Mouse (Mus musculus) splenic B cell, adult 2 months (primary cell): ENCODE measurements around the gene Mrps12.

ENCODE experiments used
- DNase-seq: peaks from one replicate; pipeline ENCODE4 v3.0.0-alpha.2; 2011; ENCODE audit warnings: low read depth, low spot score
- H3K27me3 ChIP-seq: 2 replicates; pipeline ENCODE4 v1.6.1; 2012; ENCODE audit warnings: mild to moderate bottlenecking, low read length, moderate library complexity, mixed read lengths; ENCODE audit not compliant: control insufficient read depth, poor library complexity, insufficient read depth, severe bottlenecking
- H3K36me3 ChIP-seq: 2 replicates; pipeline ENCODE4 v1.6.1; 2012; ENCODE audit warnings: mild to moderate bottlenecking, low read length, moderate library complexity, mixed read lengths; ENCODE audit not compliant: control insufficient read depth, poor library complexity, insufficient read depth, severe bottlenecking

Mrps12 gene

GRCm38 (mm10) chr7:28732341-28733142 is 9.1 kb downstream of the Mrps12 start:
- DNase-seq: peak; percentile 78
- no peaks in the 10 kb centered on the region for H3K27me3 ChIP-seq
- H3K36me3 ChIP-seq: no peaks in the 10 kb centered on the region; the same call in 1 of the 2 replicates

GRCm38 (mm10) chr7:28727649-28728340 is 13.8 kb downstream of the Mrps12 start:
- Histone ChIP-seq H3K27me3 (no peaks in the 10 kb centered on the region), H3K36me3 (no peaks in the 10 kb centered on the region)
- no peak for DNase-seq

GRCm38 (mm10) chr7:28726600-28726999 is 15.0 kb downstream of the Mrps12 start:
- Histone ChIP-seq H3K27me3 (no peaks in the 10 kb centered on the region), H3K36me3 (no peaks in the 10 kb centered on the region)
- peak; percentile 70 for DNase-seq

- Histone ChIP-seq H3K36me3 (no peaks in the 10 kb centered on the region), H3K27me3 (no peaks in the 10 kb centered on the region)
- no peak for DNase-seq
These were observed 17.0 kb downstream of the Mrps12 start for GRCm38 (mm10) chr7:28724613-28725012.

GRCm38 (mm10) chr7:28722079-28722478 is 19.5 kb downstream of the Mrps12 start:
- Histone ChIP-seq H3K36me3 (no peaks in the 10 kb centered on the region), H3K27me3 (no peaks in the 10 kb centered on the region)
- peak; percentile 38 for DNase-seq

GRCm38 (mm10) chr7:28720753-28721537 is 20.7 kb downstream of the Mrps12 start:
- Histone ChIP-seq H3K36me3 (no peaks in the 10 kb centered on the region), H3K27me3 (no peaks in the 10 kb centered on the region)
- no peak for DNase-seq

- no peaks in the 10 kb centered on the region for H3K36me3 ChIP-seq
- DNase-seq: no peak
- no peaks in the 10 kb centered on the region for H3K27me3 ChIP-seq
These were observed 22.0 kb downstream of the Mrps12 start for GRCm38 (mm10) chr7:28719650-28720049.

GRCm38 (mm10) chr7:28719159-28719558 is 22.5 kb downstream of the Mrps12 start:
- DNase-seq: no peak
- Histone ChIP-seq H3K27me3 (no peaks in the 10 kb centered on the region), H3K36me3 (no peaks in the 10 kb centered on the region)

- no peaks in the 10 kb centered on the region for H3K27me3 ChIP-seq
- H3K36me3 ChIP-seq: no peaks in the 10 kb centered on the region
- no peak for DNase-seq
These were observed 23.9 kb downstream of the Mrps12 start for GRCm38 (mm10) chr7:28717726-28718125.

- peak; percentile 35 for DNase-seq
- H3K27me3 ChIP-seq: no peaks in the 10 kb centered on the region
- H3K36me3 ChIP-seq: no peaks in the 10 kb centered on the region
These were observed 24.9 kb downstream of the Mrps12 start, which contains the start of gene Fbxo17 for GRCm38 (mm10) chr7:28716590-28717281. Gene Fbxo17 (plus strand): TSS chr7:28716804.

GRCm38 (mm10) chr7:28715598-28715997 is 26.0 kb downstream of the Mrps12 start:
- DNase-seq: no peak
- Histone ChIP-seq H3K36me3 (no peaks in the 10 kb centered on the region), H3K27me3 (no peaks in the 10 kb centered on the region)

- H3K36me3 ChIP-seq: no peaks in the 10 kb centered on the region
- no peak for DNase-seq
- H3K27me3 ChIP-seq: no peaks in the 10 kb centered on the region
These were observed 27.0 kb downstream of the Mrps12 start for GRCm38 (mm10) chr7:28714667-28715066.

GRCm38 (mm10) chr7:28710962-28711361 is 30.7 kb downstream of the Mrps12 start:
- H3K27me3 ChIP-seq: no peaks in the 10 kb centered on the region
- DNase-seq: no peak
- H3K36me3 ChIP-seq: no peaks in the 10 kb centered on the region

- Histone ChIP-seq H3K36me3 (no peaks in the 10 kb centered on the region), H3K27me3 (no peaks in the 10 kb centered on the region)
- no peak for DNase-seq
These were observed 32.2 kb downstream of the Mrps12 start for GRCm38 (mm10) chr7:28709454-28709853.
